Mouse (Mus musculus): ENCODE measurements around the gene Tbc1d2. TPM values are rescaled to one million over a fixed set of nuclear protein-coding genes. Genes with fewer than 3 reads are reported as not detected.
A peak's percentile ranks its signal among the peaks of the same experiment; 100 is the strongest.

Tbc1d2 gene
- total and polyA plus RNA-seq, 2 experiments from 2014 or later: 0.52 to 1.9 TPM

- Histone ChIP-seq H3K27ac (ENCODE audit: low read depth, low read length) (no peak overlapping the region), H3K9ac (replicated peaks; ENCODE audit: low read length, poor library complexity, severe bottlenecking) (no peak overlapping the region), H3K4me2 (ENCODE audit: low read depth, low read length, poor library complexity, severe bottlenecking) (no peak overlapping the region), H3K4me3 (ENCODE audit: low read depth, low read length) (no peak overlapping the region), H3K36me3 (ENCODE audit: insufficient read depth, low read length) (peaks cover 10% of the 10 kb centered on the region), H3K4me1 (ENCODE audit: insufficient read depth, low read length) (no peaks in the 10 kb centered on the region), H3K27me3 (ENCODE audit: insufficient read depth, low read length) (no peaks in the 10 kb centered on the region), H3K9me3 (ENCODE audit: low read length) (no peaks in the 10 kb centered on the region)
- 53% methylated on average over 6 of the region's 6 CpGs for WGBS
- ATAC-seq (ENCODE audit: low FRiP score): peak; percentile 61; the same call in 1 of the 2 replicates
- DNase-seq (ENCODE audit: low spot score): peak; percentile 58
- TF ChIP-seq CTCF (IDR thresholded peaks at IDR 0.05): no peak
These were observed 34.2 kb upstream of the Tbc1d2 start for GRCm38 (mm10) chr4:46684160-46684559.

GRCm38 (mm10) chr4:46676646-46677045, 26.6 kb upstream of the Tbc1d2 start:
- H3K4me1 ChIP-seq (ENCODE audit: insufficient read depth, low read length): no peaks in the 10 kb centered on the region
- H3K9me3 ChIP-seq (ENCODE audit: low read length): no peaks in the 10 kb centered on the region
- H3K27ac ChIP-seq (ENCODE audit: low read depth, low read length): no peak overlapping the region
- H3K27me3 ChIP-seq (ENCODE audit: insufficient read depth, low read length): no peaks in the 10 kb centered on the region
- DNase-seq (ENCODE audit: low spot score) (no peak), ATAC-seq (ENCODE audit: low FRiP score) (no peak)
- no peak overlapping the region for H3K9ac ChIP-seq (replicated peaks; ENCODE audit: low read length, poor library complexity, severe bottlenecking)
- WGBS: 65% methylated on average over 3 of the region's 3 CpGs
- no peak for TF ChIP-seq CTCF (IDR thresholded peaks at IDR 0.05)
- peaks cover 36% of the 10 kb centered on the region for H3K36me3 ChIP-seq (ENCODE audit: insufficient read depth, low read length)
- H3K4me2 ChIP-seq (ENCODE audit: low read depth, low read length, poor library complexity, severe bottlenecking): no peak overlapping the region
- no peak overlapping the region for H3K4me3 ChIP-seq (ENCODE audit: low read depth, low read length)

- Histone ChIP-seq H3K9me3 (ENCODE audit: low read length) (no peaks in the 10 kb centered on the region), H3K27me3 (ENCODE audit: insufficient read depth, low read length) (no peaks in the 10 kb centered on the region), H3K27ac (ENCODE audit: low read depth, low read length) (no peak overlapping the region), H3K4me2 (ENCODE audit: low read depth, low read length, poor library complexity, severe bottlenecking) (no peak overlapping the region), H3K4me1 (ENCODE audit: insufficient read depth, low read length) (no peaks in the 10 kb centered on the region), H3K4me3 (ENCODE audit: low read depth, low read length) (no peak overlapping the region), H3K9ac (replicated peaks; ENCODE audit: low read length, poor library complexity, severe bottlenecking) (no peak overlapping the region), H3K36me3 (ENCODE audit: insufficient read depth, low read length) (peaks cover 32% of the 10 kb centered on the region)
- no peak for TF ChIP-seq CTCF (IDR thresholded peaks at IDR 0.05)
- no peak for DNase-seq (ENCODE audit: low spot score)
- 33% methylated on average over 4 of the region's 4 CpGs for WGBS
- ATAC-seq (ENCODE audit: low FRiP score): no peak
These were observed 26.0 kb upstream of the Tbc1d2 start for GRCm38 (mm10) chr4:46675992-46676391.

GRCm38 (mm10) chr4:46675272-46675785, 25.3 kb upstream of the Tbc1d2 start:
- Histone ChIP-seq H3K27ac (ENCODE audit: low read depth, low read length) (no peak overlapping the region), H3K4me2 (ENCODE audit: low read depth, low read length, poor library complexity, severe bottlenecking) (no peak overlapping the region), H3K9ac (replicated peaks; ENCODE audit: low read length, poor library complexity, severe bottlenecking) (no peak overlapping the region), H3K4me1 (ENCODE audit: insufficient read depth, low read length) (no peaks in the 10 kb centered on the region), H3K36me3 (ENCODE audit: insufficient read depth, low read length) (peaks cover 29% of the 10 kb centered on the region), H3K27me3 (ENCODE audit: insufficient read depth, low read length) (no peaks in the 10 kb centered on the region), H3K4me3 (ENCODE audit: low read depth, low read length) (no peak overlapping the region), H3K9me3 (ENCODE audit: low read length) (no peaks in the 10 kb centered on the region)
- no peak for DNase-seq (ENCODE audit: low spot score)
- no peak for TF ChIP-seq CTCF (IDR thresholded peaks at IDR 0.05)
- ATAC-seq (ENCODE audit: low FRiP score): no peak
- WGBS: 68% methylated on average over 11 of the region's 11 CpGs

- Histone ChIP-seq H3K4me2 (ENCODE audit: low read depth, low read length, poor library complexity, severe bottlenecking) (no peak overlapping the region), H3K9ac (replicated peaks; ENCODE audit: low read length, poor library complexity, severe bottlenecking) (no peak overlapping the region), H3K9me3 (ENCODE audit: low read length) (no peaks in the 10 kb centered on the region), H3K36me3 (ENCODE audit: insufficient read depth, low read length) (peaks cover 19% of the 10 kb centered on the region), H3K4me1 (ENCODE audit: insufficient read depth, low read length) (no peaks in the 10 kb centered on the region), H3K27me3 (ENCODE audit: insufficient read depth, low read length) (no peaks in the 10 kb centered on the region), H3K4me3 (ENCODE audit: low read depth, low read length) (no peak overlapping the region), H3K27ac (ENCODE audit: low read depth, low read length) (0 out of 2 replicates have a peak overlapping the region, but pooled peaks have one; percentile 32)
- WGBS: 55% methylated on average over 11 of the region's 11 CpGs
- DNase-seq (ENCODE audit: low spot score) (no peak), ATAC-seq (ENCODE audit: low FRiP score) (no peak)
- no peak for TF ChIP-seq CTCF (IDR thresholded peaks at IDR 0.05)
These were observed 18.6 kb upstream of the Tbc1d2 start for GRCm38 (mm10) chr4:46668620-46669019.

- Histone ChIP-seq H3K36me3 (ENCODE audit: insufficient read depth, low read length) (peaks cover 18% of the 10 kb centered on the region), H3K27me3 (ENCODE audit: insufficient read depth, low read length) (no peaks in the 10 kb centered on the region), H3K9me3 (ENCODE audit: low read length) (no peaks in the 10 kb centered on the region), H3K9ac (replicated peaks; ENCODE audit: low read length, poor library complexity, severe bottlenecking) (no peak overlapping the region), H3K4me2 (ENCODE audit: low read depth, low read length, poor library complexity, severe bottlenecking) (no peak overlapping the region), H3K4me1 (ENCODE audit: insufficient read depth, low read length) (no peaks in the 10 kb centered on the region), H3K27ac (ENCODE audit: low read depth, low read length) (no peak overlapping the region), H3K4me3 (ENCODE audit: low read depth, low read length) (no peak overlapping the region)
- no peak for DNase-seq (ENCODE audit: low spot score)
- TF ChIP-seq CTCF (IDR thresholded peaks at IDR 0.05): no peak
- 65% methylated on average over 5 of the region's 5 CpGs for WGBS
- ATAC-seq (ENCODE audit: low FRiP score): no peak
These were observed 16.4 kb upstream of the Tbc1d2 start for GRCm38 (mm10) chr4:46666420-46666819.

Measured in midbrain, postnatal 0 days (tissue).